Mouse (Mus musculus): ENCODE measurements at regions not wholly inside any gene's neighbourhood (a gene's known extent, or its start where the extent isn't known, plus 50 kb on each side); places are given as distances from the start of the nearest gene placed in this dataset.

DNA sequence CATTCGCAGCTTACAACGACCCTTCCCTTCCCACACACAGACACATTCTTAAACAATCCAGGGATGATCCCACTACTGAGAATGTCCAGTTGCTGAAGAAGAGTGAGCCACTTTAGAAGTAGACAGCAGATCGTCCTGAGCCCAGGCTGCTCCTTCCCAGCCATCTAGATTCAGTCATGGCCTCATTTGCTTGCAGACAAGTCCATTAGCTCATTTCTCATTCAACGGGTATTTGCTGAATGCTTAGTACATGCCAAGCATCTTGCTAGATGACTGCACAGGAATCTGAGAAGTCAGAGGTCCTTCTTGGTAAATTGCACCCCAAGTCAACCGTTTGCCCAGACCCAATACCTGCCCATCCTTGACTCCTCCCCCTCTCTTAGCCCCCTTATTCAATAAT is 57.8 kb downstream of the Ier5 start:
- Histone ChIP-seq H3K36me3 (replicated peaks; ENCODE audit: insufficient read depth, low read length) (no peaks in the 10 kb centered on the region), H3K4me3 (ENCODE audit: low read depth, low read length) (no peak overlapping the region), H3K4me2 (ENCODE audit: low read depth, low read length) (no peak overlapping the region), H3K27me3 (ENCODE audit: insufficient read depth, low read length) (no peaks in the 10 kb centered on the region), H3K27ac (ENCODE audit: low read depth) (no peak overlapping the region), H3K9ac (replicated peaks) (no peak overlapping the region), H3K4me1 (ENCODE audit: insufficient read depth) (peaks cover 23% of the 10 kb centered on the region), H3K9me3 (ENCODE audit: low read length) (no peaks in the 10 kb centered on the region)
- ATAC-seq (no peak), DNase-seq (no peak)
- TF ChIP-seq CTCF (IDR thresholded peaks at IDR 0.05; ENCODE audit: low read depth): no peak
- no peak for TF ChIP-seq EP300 (IDR thresholded peaks at IDR 0.05; ENCODE audit: low read depth)
- WGBS (ENCODE audit: insufficient replicate concordance): 89% methylated on average over 5 of the region's 5 CpGs

DNA sequence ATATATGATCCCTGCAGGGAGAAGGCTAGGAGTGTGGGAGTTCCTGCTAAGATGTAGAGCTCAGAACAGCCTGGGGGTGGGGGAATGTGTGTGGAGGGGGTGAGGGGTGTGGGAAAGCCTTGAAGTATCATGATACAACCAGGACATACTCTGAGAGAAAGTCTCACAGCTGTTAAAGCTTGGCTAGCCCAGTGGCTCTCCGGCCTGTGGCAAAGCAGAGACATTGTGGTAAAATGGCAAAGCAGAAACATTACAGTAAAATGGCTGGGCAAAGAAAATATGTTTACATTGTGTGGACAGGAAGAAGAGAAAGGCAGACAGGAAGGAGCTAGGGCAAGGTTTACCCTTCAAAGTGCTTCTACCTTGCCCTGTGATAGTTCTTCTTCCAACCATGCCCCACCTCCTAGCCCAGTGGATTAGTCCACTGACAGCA is 58.5 kb downstream of the Ier5 start:
- TF ChIP-seq EP300 (IDR thresholded peaks at IDR 0.05; ENCODE audit: low read depth) (no peak), CTCF (IDR thresholded peaks at IDR 0.05; ENCODE audit: low read depth) (no peak)
- H3K4me2 ChIP-seq (ENCODE audit: low read depth, low read length): no peak overlapping the region
- DNase-seq: no peak
- WGBS (ENCODE audit: insufficient replicate concordance): 83% methylated on average over 1 of the region's 1 CpGs
- ATAC-seq: no peak
- H3K9me3 ChIP-seq (ENCODE audit: low read length): no peaks in the 10 kb centered on the region
- H3K27ac ChIP-seq (ENCODE audit: low read depth): no peak overlapping the region
- H3K36me3 ChIP-seq (replicated peaks; ENCODE audit: insufficient read depth, low read length): no peaks in the 10 kb centered on the region
- no peak overlapping the region for H3K4me3 ChIP-seq (ENCODE audit: low read depth, low read length)
- peaks cover 29% of the 10 kb centered on the region for H3K4me1 ChIP-seq (ENCODE audit: insufficient read depth)
- H3K27me3 ChIP-seq (ENCODE audit: insufficient read depth, low read length): no peaks in the 10 kb centered on the region
- H3K9ac ChIP-seq (replicated peaks): no peak overlapping the region

- no peak overlapping the region for H3K9ac ChIP-seq (replicated peaks)
- no peaks in the 10 kb centered on the region for H3K9me3 ChIP-seq (ENCODE audit: low read length)
- peak overlapping the region; percentile 54; the same call in 1 of the 2 replicates for H3K4me2 ChIP-seq (ENCODE audit: low read depth, low read length)
- DNase-seq (no peak), ATAC-seq (peak; percentile 36; the same call in 1 of the 2 replicates)
- no peak overlapping the region for H3K4me3 ChIP-seq (ENCODE audit: low read depth, low read length)
- WGBS (ENCODE audit: insufficient replicate concordance): 32% methylated on average over 8 of the region's 9 CpGs
- H3K4me1 ChIP-seq (ENCODE audit: insufficient read depth): peaks cover 29% of the 10 kb centered on the region
- peak overlapping the region; percentile 77 for H3K27ac ChIP-seq (ENCODE audit: low read depth)
- no peaks in the 10 kb centered on the region for H3K27me3 ChIP-seq (ENCODE audit: insufficient read depth, low read length)
- no peaks in the 10 kb centered on the region for H3K36me3 ChIP-seq (replicated peaks; ENCODE audit: insufficient read depth, low read length)
- TF ChIP-seq EP300 (IDR thresholded peaks at IDR 0.05; ENCODE audit: low read depth) (no peak), CTCF (IDR thresholded peaks at IDR 0.05; ENCODE audit: low read depth) (no peak)
Observed at GRCm38 (mm10) chr1:155040086-155040726, 59.2 kb downstream of the Ier5 start.

DNA sequence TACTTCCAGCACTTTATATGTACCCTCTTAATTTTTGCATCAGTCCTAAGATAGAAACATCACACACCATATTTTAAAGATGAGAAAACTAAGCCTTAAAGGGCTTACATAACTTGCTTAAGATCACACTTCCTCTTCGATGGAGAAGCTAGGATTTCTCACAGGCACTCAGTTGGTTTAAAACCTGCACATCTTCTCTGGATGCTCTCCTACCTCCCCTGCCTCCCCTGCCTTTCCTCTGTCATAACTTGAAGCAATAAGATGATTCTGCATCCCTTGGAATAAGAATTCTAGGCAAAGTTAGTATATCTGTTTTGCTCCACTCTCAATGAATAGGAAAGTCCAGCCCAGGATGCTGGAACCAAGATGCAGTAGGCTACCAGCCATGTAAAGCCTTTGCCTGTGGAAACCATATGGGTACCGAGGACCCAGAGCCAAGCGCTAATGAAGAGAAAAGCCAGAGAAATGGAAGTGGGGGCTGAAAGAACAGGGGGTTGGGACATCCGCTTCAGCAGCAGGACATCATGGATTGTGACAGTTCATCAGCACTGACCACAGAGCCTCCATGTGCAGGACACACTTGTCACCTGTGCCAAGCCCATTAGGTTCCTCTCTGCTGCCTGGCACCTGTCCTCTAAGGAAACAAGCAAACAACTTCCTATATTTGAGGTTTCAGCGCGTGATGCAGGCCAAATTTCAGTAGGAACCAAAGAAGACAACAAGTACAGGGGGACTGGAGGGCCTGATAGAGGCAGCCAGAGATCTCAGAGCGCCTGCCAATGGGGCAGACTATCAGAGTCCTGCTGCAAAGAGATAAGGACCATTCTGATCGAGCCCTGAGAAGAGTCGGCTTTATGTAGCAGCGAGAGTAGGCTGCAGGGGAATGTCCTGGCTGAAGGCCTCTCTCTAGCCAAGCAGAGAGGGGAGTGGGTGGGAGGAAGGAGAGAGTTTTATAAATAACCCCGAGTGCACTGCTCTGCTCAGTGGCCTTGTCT is 60.5 kb downstream of the Ier5 start:
- ATAC-seq (peak; percentile 98), DNase-seq (peak; percentile 51)
- TF ChIP-seq EP300 (IDR thresholded peaks at IDR 0.05; ENCODE audit: low read depth) (peak; percentile 95), CTCF (IDR thresholded peaks at IDR 0.05; ENCODE audit: low read depth) (no peak)
- peak overlapping the region; percentile 54 for H3K4me2 ChIP-seq (ENCODE audit: low read depth, low read length)
- peak overlapping the region; percentile 22; the same call in 1 of the 2 replicates for H3K9ac ChIP-seq (replicated peaks)
- no peaks in the 10 kb centered on the region for H3K36me3 ChIP-seq (replicated peaks; ENCODE audit: insufficient read depth, low read length)
- H3K4me3 ChIP-seq (ENCODE audit: low read depth, low read length): no peak overlapping the region
- H3K4me1 ChIP-seq (ENCODE audit: insufficient read depth): peaks cover 29% of the 10 kb centered on the region
- 30% methylated on average over 11 of the region's 11 CpGs for WGBS (ENCODE audit: insufficient replicate concordance)
- H3K27ac ChIP-seq (ENCODE audit: low read depth): peak overlapping the region; percentile 77
- no peaks in the 10 kb centered on the region for H3K9me3 ChIP-seq (ENCODE audit: low read length)
- no peaks in the 10 kb centered on the region for H3K27me3 ChIP-seq (ENCODE audit: insufficient read depth, low read length)

- H3K36me3 ChIP-seq (replicated peaks; ENCODE audit: insufficient read depth, low read length): no peaks in the 10 kb centered on the region
- no peak for DNase-seq
- TF ChIP-seq EP300 (IDR thresholded peaks at IDR 0.05; ENCODE audit: low read depth) (no peak), CTCF (IDR thresholded peaks at IDR 0.05; ENCODE audit: low read depth) (no peak)
- H3K9ac ChIP-seq (replicated peaks): no peak overlapping the region
- WGBS (ENCODE audit: insufficient replicate concordance): 92% methylated on average over 3 of the region's 3 CpGs
- no peak for ATAC-seq
- no peaks in the 10 kb centered on the region for H3K9me3 ChIP-seq (ENCODE audit: low read length)
- no peak overlapping the region for H3K4me3 ChIP-seq (ENCODE audit: low read depth, low read length)
- H3K4me1 ChIP-seq (ENCODE audit: insufficient read depth): peaks cover 29% of the 10 kb centered on the region
- no peaks in the 10 kb centered on the region for H3K27me3 ChIP-seq (ENCODE audit: insufficient read depth, low read length)
- H3K27ac ChIP-seq (ENCODE audit: low read depth): no peak overlapping the region
- no peak overlapping the region for H3K4me2 ChIP-seq (ENCODE audit: low read depth, low read length)
Observed at GRCm38 (mm10) chr1:155037479-155037878, 62.0 kb downstream of the Ier5 start.

DNA sequence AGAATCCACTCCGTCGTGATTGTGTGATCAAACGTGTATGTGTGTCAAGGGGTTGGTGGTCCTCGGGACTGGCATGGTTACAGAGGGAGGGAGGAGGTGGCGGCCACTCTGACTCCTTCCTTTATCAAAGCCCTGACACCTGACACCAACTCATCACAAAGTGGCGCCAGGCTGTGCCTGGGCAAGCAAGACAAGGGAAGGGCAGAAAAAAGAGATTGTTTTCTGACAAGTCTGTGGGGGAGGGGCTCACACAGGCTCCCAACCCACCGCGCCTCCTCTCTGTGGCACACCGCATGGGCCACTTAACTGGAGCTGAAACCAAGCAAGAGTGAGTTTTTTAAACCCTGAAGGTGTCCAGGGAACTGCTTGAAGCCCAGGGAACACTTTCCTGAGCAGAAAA is 68.5 kb downstream of the Ier5 start:
- peaks cover 32% of the 10 kb centered on the region for H3K4me1 ChIP-seq (ENCODE audit: insufficient read depth)

More for the DNA sequence above, 68.5 kb downstream of the Ier5 start:
- TF ChIP-seq EP300 (IDR thresholded peaks at IDR 0.05; ENCODE audit: low read depth) (peak; percentile 87), CTCF (IDR thresholded peaks at IDR 0.05; ENCODE audit: low read depth) (no peak)
- Histone ChIP-seq H3K36me3 (replicated peaks; ENCODE audit: insufficient read depth, low read length) (no peaks in the 10 kb centered on the region), H3K4me2 (ENCODE audit: low read depth, low read length) (no peak overlapping the region), H3K9ac (replicated peaks) (no peak overlapping the region), H3K27ac (ENCODE audit: low read depth) (no peak overlapping the region), H3K4me3 (ENCODE audit: low read depth, low read length) (no peak overlapping the region), H3K27me3 (ENCODE audit: insufficient read depth, low read length) (no peaks in the 10 kb centered on the region), H3K9me3 (ENCODE audit: low read length) (no peaks in the 10 kb centered on the region)
- 27% methylated on average over 9 of the region's 9 CpGs for whole genome bisulfite sequencing (ENCODE audit: insufficient replicate concordance)
- DNase-seq (peak; percentile 23), ATAC-seq (peak; percentile 70)
